Mouse (Mus musculus): ENCODE measurements around the gene Vmn1r214. TPM values are rescaled to one million over a fixed set of nuclear protein-coding genes. Genes with fewer than 3 reads are reported as not detected.

Vmn1r214 gene
- not detected in 2 replicates for polyA plus RNA-seq (2015; fragmentation: Nextera tagmentation; extraction: Ambion mirVana)

GRCm38 (mm10) chr13:23030118-23030517 is at the start of gene Vmn1r214:
Gene Vmn1r214, plus strand, starts transcription at chr13:23030418.

GRCm38 (mm10) chr13:23007356-23007755 is 22.9 kb upstream of the Vmn1r214 start, which contains the start of gene Vmn1r213:
Gene Vmn1r213, plus strand, starts transcription at chr13:23007656.

GRCm38 (mm10) chr13:23067725-23068124 is 37.5 kb downstream of the Vmn1r214 start, which contains the start of gene Vmn1r215:
Gene Vmn1r215, plus strand, starts transcription at chr13:23068025.

Other genes starting within 250 kb of the Vmn1r214 start
- 0.04 TPM in 1 of 2 replicates, not detected in the other for gene Vmn1r209, start 220.7 kb upstream of the Vmn1r214 start, polyA plus RNA-seq (2015; fragmentation: Nextera tagmentation; extraction: Ambion mirVana)
- gene Vmn1r210, start 199.1 kb upstream of the Vmn1r214 start, polyA plus RNA-seq (2015; fragmentation: Nextera tagmentation; extraction: Ambion mirVana) = not detected in 2 replicates
- gene Vmn1r211, start 172.9 kb upstream of the Vmn1r214 start, polyA plus RNA-seq (2015; fragmentation: Nextera tagmentation; extraction: Ambion mirVana) = not detected in 2 replicates
- not detected in 2 replicates for gene Vmn1r212, start 146.2 kb upstream of the Vmn1r214 start, polyA plus RNA-seq (2015; fragmentation: Nextera tagmentation; extraction: Ambion mirVana)
- not detected in 2 replicates for gene Vmn1r213, start 22.8 kb upstream of the Vmn1r214 start, polyA plus RNA-seq (2015; fragmentation: Nextera tagmentation; extraction: Ambion mirVana)
- not detected in 2 replicates for gene Vmn1r215, start 37.6 kb downstream of the Vmn1r214 start, polyA plus RNA-seq (2015; fragmentation: Nextera tagmentation; extraction: Ambion mirVana)
- not detected in 2 replicates for gene Vmn1r217, start 87.8 kb downstream of the Vmn1r214 start, polyA plus RNA-seq (2015; fragmentation: Nextera tagmentation; extraction: Ambion mirVana)
- not detected in 2 replicates for gene Vmn1r218, start 102.7 kb downstream of the Vmn1r214 start, polyA plus RNA-seq (2015; fragmentation: Nextera tagmentation; extraction: Ambion mirVana)
- gene Vmn1r219, start 128.9 kb downstream of the Vmn1r214 start, polyA plus RNA-seq (2015; fragmentation: Nextera tagmentation; extraction: Ambion mirVana) = not detected in 2 replicates
- not detected in 2 replicates for gene Vmn1r220, start 157.6 kb downstream of the Vmn1r214 start, polyA plus RNA-seq (2015; fragmentation: Nextera tagmentation; extraction: Ambion mirVana)
- not detected in 2 replicates for gene Vmn1r221, start 183.7 kb downstream of the Vmn1r214 start, polyA plus RNA-seq (2015; fragmentation: Nextera tagmentation; extraction: Ambion mirVana)
- not detected in 2 replicates for gene Vmn1r222, start 205.5 kb downstream of the Vmn1r214 start, polyA plus RNA-seq (2015; fragmentation: Nextera tagmentation; extraction: Ambion mirVana)
- not detected in 2 replicates for gene Vmn1r223, start 216.7 kb downstream of the Vmn1r214 start, polyA plus RNA-seq (2015; fragmentation: Nextera tagmentation; extraction: Ambion mirVana)